Mouse (Mus musculus): Measurements from ENCODE around the gene Exoc3l2. TPM values are rescaled to one million over a fixed set of nuclear protein-coding genes. Genes with fewer than 3 reads are reported as not detected.
"Not testable (repeated sequence)": the region's sequence is repeated elsewhere in the genome, so short reads cannot be mapped to it uniquely, and the experiment has no call there.

The Exoc3l2 gene
- total RNA-seq, 2 experiments from 2014 or later: 41.1 to 49.6 TPM

GRCm38 (mm10) chr7:19489525-19489924 is 26.4 kb downstream of the Exoc3l2 start:
- no peak for DNase-seq

DNA sequence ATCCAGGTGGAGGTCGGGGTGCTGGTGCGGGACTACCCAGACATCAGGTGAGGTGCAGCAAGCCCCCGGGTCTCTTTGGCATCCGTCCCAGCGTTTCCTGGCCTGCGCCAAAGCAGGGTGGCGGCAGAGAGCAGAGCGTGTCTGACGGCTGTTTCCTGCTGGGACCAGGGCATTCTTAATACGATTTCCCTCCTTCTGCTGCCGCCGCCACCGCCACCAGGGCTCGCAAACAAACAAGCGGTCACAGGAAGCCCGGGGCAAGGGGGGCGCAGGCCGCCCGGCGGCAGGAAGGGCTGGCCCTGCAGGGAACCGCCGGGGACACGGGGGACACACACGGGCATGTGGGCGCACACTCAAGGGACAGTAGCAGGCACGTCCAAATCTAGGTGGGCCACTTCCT is 28.6 kb downstream of the Exoc3l2 start:
- peak; percentile 77 to 79 for DNase-seq

DNA sequence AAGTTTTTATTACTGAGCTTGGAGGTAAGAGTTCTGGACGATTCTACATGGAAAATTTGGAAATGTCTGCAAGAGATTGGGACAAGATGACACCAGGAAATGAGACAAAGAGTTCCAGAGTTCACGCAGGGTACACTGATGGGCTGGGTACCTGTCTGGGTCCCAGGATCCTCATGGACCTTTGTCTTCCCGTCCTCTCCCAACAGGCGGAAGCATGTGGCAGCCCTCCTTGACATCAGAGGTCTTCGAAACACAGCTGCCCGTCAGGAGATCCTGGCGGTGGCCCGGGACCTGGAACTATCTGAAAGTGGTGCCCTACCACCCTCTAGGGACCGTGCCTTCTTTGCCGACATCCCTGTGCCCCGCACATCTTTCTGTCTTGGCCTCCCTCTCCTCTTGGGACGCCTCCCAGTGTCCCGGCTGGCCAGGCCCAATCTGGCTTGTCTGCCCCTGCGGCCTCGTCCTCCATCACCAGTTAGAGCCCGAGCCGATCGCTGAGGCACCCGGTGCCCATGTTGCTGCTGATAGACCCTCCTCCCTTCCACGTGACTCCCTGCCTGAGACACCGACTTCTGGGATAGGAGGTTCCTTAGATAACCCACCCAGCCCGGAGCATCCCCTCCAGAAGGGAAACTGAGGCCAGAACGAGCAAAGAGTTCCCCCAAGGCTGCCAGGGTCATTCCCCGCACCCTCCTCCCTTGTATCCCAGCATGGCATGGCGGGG is 31.8 kb downstream of the Exoc3l2 start:
- DNase-seq: peak; percentile 51 to 52

- DNase-seq: peak; percentile 86 to 89
Observed at GRCm38 (mm10) chr7:19495521-19496213, 32.5 kb downstream of the Exoc3l2 start.

DNA sequence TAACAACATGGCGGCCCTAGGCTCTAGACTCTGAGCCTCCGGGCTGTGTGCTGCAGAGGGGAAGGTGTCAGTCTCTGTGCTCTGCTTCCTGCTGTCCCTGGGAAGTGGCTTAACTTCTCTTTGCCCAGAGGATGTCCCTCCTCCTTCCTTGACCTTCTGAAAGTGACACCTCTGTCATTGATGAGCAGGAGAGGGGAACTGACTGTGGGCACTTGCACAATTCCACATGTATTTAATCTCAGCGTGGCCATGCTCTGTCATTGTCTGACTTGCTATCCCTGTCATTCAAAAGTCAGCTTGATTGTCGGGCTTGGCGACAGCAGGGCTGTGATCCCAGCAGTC is 33.1 kb downstream of the Exoc3l2 start:
- DNase-seq: no peak

GRCm38 (mm10) chr7:19498326-19498725 is 35.2 kb downstream of the Exoc3l2 start:
- peak; percentile 64 to 76 for DNase-seq

- DNase-seq: no peak
Observed at GRCm38 (mm10) chr7:19500420-19501363, 37.6 kb downstream of the Exoc3l2 start.

- peak; percentile 81 to 85 for DNase-seq
Observed at GRCm38 (mm10) chr7:19501658-19502057, 38.5 kb downstream of the Exoc3l2 start.

GRCm38 (mm10) chr7:19503481-19504068 is 40.4 kb downstream of the Exoc3l2 start:
- peak; percentile 57 to 78 for DNase-seq

DNA sequence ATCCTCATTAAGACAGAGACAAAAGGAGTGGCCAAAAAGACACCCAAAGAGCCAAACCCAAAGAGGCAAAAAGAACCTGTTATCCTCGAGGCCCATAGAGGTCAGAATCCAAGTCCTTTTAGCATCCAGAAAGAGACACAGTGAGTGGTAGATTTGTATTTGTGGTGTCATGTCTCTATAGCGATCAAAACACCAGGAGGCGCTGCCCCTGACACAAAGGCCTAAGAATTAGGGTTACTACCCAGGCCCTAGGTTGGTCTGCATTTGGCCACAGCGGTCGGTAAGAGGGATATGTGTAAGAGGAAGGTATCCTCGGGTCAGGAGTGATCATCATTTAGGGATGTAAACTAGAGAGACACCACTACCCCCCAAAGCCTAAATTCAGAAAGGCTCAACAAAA is 43.2 kb downstream of the Exoc3l2 start:
- DNase-seq: no peak

GRCm38 (mm10) chr7:19506969-19507611 is 44.0 kb downstream of the Exoc3l2 start:
- DNase-seq: peak; percentile 74 to 83

- DNase-seq: no peak
Observed at GRCm38 (mm10) chr7:19507612-19507981, 44.5 kb downstream of the Exoc3l2 start.

- peak; percentile 93 for DNase-seq
Observed at GRCm38 (mm10) chr7:19508150-19508923, 45.2 kb downstream of the Exoc3l2 start, which contains the start of the genes Bloc1s3 and Trappc6a. Bloc1s3 (minus strand) TSS chr7:19508367. Trappc6a (plus strand) TSS chr7:19508395.

DNA sequence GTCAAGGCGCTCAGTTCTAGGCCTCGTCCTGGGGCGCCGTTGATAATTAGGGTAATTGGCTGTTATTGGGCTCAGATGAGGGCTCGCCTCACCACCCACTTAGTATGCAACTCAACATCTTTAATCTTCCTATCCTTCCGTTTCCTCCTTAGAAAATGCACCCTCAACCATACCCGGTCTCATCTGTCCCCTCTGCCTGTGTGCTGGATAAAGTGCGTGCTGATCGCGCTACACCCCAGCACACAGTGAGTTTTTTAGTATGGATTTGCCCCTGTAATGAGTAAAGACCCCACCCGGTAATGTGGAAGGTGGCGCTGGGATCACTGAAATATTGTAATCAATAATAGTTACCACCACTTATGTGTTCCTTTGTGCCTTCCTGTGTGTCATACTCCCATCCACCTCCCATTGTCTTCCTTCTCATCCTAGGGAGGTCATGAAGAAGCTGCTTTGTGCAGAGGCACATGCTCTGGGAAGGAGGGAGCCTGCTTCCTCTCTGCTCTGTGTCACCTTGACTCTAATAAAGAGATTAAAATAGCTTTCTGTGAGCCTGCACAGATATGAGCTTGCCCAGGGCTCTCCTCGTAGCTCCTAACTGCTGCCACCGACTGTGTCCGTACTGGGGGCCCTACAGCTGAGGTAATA is 45.9 kb downstream of the Exoc3l2 start:
- no peak for DNase-seq

DNA sequence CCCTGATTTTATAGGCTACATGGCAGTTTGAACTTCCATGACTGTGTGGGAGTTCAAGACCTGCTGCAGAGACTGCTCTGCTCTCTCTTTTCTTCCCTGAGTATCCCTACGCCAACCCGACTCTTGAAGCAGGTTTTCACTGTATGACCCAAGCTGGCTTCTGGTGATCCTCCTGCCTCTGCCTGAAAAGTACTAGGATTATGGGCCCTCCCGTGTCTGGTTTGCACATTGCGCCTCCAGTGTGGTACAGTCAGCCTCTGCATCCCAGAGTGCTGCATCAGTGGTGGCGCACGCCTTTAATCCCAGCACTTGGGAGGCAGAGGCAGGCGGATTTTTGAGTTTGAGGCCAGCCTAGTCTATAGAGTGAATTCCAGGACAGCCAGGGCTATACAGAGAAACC is 46.7 kb downstream of the Exoc3l2 start:
- no peak for DNase-seq

DNA sequence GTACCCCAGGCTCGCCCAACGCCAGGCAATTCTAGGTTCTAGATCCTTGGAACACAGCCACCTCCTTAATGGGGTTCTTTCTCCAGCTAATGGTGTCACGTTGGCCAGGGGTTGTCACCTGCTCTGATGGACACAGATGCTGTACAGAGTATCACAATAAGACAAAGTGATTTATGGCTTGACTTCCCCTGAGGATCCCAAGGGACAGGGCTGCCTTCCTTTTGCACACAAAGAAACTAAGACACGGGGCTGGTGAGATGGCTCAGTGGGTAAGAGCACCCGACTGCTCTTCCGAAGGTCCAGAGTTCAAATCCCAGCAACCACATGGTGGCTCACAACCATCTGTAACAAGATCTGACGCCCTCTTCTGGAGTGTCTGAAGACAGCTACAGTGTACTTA is 48.8 kb downstream of the Exoc3l2 start:
- not testable (repeated sequence) for DNase-seq

DNA sequence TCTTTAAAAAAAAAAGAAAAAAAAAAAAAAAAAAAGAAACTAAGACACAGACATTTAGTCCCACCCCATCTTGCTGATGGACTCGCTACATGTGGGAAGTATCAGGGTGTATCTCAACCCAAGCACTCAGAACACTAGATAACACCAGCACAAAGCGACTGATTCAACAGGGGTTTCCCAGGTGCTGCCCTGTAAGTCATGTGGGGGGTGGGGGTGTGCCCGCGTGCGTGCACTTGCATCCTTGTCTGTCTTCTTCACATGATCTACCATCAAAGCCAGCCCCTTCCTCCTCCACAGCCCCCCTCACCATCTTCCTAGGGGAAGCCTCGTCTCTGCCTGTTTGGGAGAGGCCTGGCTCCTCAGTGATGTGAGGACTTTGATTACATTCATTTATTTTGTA is 49.2 kb downstream of the Exoc3l2 start:
- DNase-seq: no peak

DNA sequence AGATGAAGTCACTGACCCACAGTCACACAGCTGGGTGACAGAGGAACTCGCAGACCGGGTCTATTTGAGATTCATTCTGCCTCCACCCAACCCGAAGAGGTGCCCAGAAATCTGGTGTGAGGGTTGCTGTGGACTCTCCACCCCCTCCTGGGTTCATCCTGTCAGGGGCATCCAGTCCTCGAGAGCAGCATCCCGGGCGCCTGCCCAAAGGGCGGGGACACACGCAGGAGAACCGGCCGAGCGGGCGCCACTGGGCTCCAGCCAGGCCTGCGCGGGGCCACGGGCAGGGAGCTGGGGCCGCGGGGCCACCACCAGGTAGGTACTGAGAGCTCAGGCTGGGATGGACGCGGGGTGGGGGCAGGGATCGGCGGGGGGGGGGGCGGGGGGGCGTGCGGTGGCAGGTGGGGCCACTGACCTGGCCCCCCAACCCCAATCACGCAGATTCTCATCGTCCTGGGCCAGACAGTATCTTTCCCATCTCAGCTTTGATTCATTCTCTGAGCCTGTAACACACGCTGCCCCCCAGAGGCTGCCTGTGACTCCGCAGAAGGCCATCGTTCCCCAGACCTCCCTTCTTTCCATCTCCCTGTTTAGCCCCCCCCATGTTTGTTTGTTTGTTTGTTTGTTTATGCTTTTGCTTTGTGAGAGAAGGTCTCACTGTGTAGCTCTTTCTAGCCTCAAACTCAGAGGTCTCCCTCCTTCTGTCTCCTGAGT is 54.7 kb downstream of the Exoc3l2 start, which contains the start of gene Nkpd1:
Nkpd1 (plus strand) TSS at position 187 of the 714 bp plus-strand sequence.
- peak; percentile 41 to 61 for DNase-seq

GRCm38 (mm10) chr7:19520032-19520431 is 56.9 kb downstream of the Exoc3l2 start:
- no peak for DNase-seq

Measured in adrenal gland, postnatal 36 days (tissue).